Mouse (Mus musculus) urinary bladder, postnatal 4 days (tissue): Measurements from ENCODE around the gene Dennd4a.

Experiments
- DNase-seq, 2 experiments: peaks; one replicate each; pipeline ENCODE4 v3.0.0; 2021 to 2022; ENCODE audit warnings: low spot score in 2 of 2

Dennd4a gene

GRCm38 (mm10) chr9:64957276-64957675 is 146.1 kb downstream of the Dennd4a start:
- DNase-seq, result no peak

GRCm38 (mm10) chr9:64960117-64960977 is 149.2 kb downstream of the Dennd4a start, which contains the start of gene Ints14:
Gene Ints14 (plus strand): TSS chr9:64960905.
- DNase-seq, result peak; percentile 93 to 95

- DNase-seq, result no peak
Observed at GRCm38 (mm10) chr9:64960978-64961320, 149.8 kb downstream of the Dennd4a start.
